Mouse (Mus musculus) cerebellum, postnatal 36 days (tissue): ENCODE measurements around the gene Slc1a2.

Source experiments
- DNase-seq, 2 experiments: peaks; one replicate each; pipeline ENCODE4 v3.0.0; 2021 to 2022; ENCODE audit warnings: mixed read lengths in 2 of 2

Gene Slc1a2

DNA sequence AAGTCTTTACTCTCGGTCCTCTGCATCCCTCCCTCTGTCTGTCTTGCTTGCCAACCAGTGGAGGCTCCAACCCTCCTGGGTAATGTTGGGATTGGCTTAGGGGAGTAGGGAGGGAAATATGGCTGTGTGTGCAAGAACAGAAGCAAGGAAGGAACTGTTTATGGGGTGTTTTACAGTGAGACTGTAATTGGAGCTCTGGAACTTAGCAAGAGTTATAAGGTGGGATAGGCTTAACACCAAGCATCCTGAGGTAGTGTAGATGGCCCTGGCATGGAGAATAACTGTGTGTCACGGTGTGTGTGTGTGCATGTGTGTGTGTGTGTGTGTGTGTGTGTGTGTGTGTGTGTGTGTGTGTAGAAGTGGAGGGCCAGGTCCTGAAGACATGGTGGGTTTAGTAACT is 55.9 kb downstream of the Slc1a2 start:
- DNase-seq: no peak

DNA sequence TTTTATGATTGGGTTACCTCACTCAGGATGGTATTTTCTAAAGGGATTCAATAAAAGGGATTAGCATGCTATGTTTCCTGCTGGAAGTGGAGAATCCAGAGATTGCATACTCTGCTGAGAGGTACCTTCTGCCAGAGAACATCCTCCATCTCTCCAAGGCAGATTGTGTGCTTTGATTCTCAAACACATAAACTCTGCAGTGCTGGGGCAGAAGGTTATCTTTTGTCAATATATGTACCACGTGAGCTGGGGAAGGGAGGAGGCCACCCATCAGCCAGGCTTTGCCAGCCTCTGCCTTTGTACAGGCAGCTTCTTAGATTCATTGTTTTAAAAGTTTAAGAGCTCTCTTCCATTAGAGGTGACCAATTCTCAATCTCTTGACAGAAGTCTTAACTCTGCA is 57.3 kb downstream of the Slc1a2 start:
- DNase-seq: no peak

DNA sequence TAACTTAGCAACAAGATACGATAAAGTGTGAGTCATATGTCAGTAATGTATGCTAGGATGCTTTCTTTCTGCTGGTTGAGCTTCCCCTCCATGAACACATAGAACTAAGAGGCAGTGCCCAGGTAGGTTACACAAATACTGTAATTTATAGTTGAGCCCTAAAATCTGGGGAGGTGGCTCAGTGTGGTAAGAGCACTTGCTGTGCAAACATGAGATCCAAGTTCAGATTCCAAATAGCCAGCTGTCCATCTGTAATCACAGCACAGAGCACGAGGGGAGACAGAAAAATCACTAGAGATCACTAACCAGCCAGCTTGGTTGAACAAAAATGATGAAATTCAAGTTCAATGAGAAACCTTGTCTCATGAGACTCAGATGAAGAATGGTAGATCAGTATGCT is 63.4 kb downstream of the Slc1a2 start:
- DNase-seq: no peak

DNA sequence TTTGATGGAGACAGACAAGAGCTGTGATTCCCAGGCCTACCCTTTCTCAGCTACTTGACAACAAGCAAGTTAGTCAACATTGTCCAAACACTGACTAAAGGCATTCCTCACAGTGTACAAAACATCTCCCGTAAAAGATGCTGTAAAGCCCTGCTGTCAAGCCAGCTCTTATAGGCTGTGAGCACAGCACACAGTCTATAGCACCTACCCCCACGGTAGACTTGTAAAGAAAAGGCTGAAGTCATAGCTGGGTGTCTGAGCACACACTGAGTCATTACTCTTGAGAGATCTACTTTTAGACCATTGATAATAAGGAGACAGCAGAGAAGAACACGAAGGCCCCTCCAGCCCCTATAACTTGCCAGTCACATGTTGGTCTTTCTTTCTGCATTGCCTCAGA is 66.6 kb downstream of the Slc1a2 start:
- DNase-seq: no peak

DNA sequence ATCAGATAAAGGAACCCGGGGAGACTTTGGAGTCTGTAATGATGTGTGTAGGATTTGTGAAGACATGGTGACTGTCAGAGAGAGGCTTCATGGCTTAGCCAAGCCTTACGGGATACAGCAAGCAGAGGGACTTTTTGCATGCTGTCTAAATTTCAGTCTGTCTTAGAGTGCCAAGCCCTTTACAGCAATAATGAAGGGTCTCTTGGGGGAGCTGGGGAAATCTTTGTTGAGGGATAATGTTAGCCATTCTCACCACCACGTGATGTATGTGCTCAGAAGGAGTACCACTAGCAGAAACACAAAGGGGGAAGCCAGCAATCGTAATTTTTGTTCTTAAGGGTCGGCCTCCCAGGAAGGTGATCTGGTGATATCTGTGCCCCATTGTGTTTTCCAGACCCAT is 71.9 kb downstream of the Slc1a2 start:
- no peak for DNase-seq

DNA sequence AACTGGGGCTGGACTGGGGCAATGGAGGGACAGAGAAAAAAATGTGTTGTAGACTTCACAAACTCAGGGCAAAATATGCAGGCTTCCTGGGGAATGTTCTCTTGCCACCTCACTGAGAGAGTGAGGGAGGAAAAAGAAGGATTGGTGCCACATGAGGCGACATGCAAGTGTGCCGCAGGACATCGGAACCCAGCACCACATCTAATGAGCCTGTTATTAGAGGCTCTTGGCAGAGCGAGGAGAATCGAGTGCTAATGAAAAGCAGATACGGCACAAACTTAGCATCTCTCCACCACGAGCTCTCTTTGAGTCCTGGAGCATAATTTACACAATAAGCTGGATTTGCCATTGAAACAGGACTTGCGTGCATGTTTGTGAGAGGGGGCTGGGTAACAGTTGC is 72.3 kb downstream of the Slc1a2 start:
- DNase-seq: no peak

DNA sequence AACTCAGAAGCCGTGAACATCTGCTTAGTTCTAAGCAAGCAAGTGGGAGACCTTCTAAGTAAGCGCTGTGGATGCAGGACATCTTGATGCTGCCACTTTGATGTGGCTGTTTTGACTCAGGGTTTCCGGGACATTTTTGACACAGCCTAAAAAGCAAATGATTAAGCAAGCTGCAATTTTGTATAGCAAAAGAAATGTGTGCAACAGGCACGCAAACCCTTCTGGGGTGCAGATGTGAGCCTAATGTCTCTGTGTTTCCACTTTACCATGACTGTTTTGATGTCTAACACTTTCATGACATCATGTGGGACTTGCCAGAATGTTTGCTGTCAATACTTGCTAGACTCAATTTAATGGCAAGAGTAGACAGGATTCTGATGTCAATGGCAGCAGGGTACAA is 74.7 kb downstream of the Slc1a2 start:
- DNase-seq: no peak

DNA sequence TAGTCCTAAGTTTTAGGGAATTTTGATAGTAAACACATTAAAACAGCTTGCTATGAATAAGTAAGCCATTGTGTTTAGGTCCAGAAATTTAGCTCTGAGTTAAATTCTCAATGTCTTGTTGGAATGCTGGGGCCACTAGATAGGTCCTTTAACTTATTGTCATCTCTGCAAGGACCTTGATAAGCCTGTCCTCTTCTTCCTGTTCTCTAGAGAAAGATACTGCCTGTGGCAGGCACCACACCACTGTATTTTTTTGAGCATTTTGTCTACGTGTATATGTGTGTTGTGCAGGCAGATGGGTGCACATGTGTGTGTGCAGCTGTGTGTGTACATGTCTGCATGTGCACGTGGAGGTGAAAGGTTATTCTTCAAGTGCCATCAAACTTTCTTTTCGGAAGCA is 75.6 kb downstream of the Slc1a2 start:
- no peak for DNase-seq

DNA sequence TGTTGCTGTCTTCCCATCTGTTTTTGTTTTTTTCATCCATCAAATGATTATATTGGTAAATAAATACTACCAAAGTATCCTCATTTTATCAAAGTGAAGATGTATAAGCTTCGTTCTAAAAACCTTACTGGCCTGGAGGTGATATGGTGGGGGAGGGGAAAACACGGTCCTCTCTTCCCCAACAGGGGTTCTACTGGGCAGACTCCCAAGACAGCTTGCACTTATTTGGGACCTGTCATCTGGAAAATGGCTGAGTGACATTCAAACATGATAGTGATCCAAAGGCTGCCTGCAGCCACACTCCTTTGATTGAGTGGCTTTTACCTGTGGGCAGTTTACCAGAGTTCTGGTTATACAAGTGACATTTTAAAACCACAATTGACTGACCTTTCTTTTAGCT is 76.6 kb downstream of the Slc1a2 start:
- DNase-seq: no peak

DNA sequence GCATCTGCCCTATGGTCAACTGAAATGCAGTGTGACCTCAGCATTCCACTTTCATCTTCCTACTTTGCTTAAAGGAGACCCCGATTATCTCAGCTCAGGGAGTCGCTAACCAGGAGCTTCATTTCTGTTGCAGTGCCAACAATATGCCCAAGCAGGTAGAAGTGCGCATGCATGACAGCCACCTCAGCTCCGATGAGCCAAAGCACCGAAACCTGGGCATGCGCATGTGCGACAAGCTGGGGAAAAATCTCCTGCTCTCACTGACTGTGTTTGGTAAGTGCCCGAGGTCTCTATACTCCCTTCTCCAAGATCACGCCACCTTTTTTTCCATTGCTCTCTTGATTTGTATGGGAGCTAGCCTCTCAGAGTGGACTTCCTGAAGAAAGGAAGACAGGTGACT is 77.4 kb downstream of the Slc1a2 start:
- peak; percentile 22 to 42 for DNase-seq

DNA sequence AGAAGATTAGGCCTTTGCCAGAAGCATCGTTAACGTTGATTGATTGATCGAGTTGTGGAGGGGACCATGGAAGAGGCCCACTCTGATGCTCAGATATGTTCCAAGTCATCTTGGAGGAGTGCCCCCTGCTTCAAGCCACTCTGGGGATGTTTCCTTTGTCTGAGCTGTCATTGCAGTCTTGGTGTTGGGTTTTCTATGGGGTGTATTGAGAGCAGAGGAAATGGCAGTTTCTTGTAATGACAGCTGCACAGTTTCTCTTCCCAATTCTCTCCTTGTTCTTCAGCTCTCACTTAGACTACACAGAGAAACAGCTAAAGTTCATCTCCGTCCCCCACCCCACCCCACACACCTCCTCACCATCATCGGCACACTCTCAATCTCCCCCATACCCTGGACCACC is 78.0 kb downstream of the Slc1a2 start:
- no peak for DNase-seq

DNA sequence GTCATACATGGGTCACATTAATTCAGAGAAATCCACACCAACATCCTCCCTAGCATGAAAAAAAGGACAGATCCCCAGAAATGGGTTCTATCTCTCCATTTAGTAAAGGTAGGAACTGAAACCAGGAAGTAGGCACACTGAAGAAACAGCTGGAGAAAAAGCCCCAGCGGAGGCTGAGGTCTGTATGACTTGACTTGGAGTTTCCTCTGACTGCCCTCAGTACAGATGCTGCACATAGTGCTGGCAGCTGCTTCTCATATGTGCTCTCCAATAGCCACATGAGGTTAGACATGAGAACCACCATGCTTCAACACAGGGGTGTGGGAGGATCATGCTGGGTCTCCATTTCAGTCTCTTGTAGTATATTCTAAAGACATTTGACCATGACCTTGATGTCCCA is 80.4 kb downstream of the Slc1a2 start:
- DNase-seq: no peak

DNA sequence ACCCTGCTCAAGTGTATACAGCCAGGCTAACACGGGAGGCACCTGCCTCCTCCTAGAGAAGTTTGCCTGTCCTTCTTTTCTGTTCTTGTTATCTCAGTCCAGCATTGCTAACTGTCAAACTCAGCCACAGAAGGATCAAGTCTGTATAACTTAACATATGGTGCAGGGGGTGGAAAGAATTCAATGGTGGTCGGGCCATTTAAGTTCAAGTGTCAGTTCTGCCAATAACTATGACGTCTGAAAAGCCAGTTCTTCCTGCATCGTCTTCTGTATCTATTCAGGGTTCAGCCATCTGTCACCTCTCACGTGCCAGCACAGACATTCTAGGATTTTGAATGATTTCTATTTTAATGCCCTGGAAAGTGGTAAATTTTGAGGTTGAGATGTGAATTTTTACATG is 84.2 kb downstream of the Slc1a2 start:
- DNase-seq: peak; percentile 20 to 49

DNA sequence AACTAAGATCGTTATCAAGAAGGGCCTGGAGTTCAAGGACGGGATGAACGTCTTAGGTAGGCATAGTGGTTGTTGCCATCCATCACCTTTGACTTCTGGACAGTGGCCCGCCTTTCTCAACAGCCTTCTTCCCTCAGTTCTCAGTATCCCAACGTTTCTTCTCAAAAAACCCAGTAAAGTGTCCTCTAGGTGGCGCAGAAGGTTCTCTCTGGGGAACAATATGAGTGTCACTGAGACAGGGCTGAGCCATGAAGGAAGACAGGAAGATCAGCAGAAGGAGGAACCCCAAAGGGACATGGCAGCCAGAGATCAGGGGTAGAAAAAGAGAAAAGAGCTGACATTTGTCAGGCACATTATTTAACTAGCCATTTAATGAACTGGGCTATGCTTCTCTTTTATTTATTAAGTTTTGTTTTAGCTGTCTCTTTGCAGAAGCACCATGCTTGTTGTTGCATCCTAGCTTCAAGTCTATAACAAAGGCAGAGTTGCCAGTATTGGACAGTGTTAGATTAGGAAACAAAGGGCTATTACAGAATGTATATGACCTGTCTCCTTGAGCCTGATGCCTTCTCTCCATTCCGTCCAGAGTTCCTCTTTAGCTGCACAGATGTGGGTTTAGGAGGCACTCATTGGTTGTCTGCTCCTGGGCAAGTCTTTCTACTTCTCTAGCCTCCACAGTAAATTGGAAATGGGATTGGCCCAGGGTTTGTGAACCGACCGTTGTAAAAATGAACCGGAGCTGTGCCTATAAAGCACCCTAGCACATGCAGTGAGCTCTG is 85.6 kb downstream of the Slc1a2 start:
- DNase-seq: peak in 1 of 2 experiments; percentile 30

DNA sequence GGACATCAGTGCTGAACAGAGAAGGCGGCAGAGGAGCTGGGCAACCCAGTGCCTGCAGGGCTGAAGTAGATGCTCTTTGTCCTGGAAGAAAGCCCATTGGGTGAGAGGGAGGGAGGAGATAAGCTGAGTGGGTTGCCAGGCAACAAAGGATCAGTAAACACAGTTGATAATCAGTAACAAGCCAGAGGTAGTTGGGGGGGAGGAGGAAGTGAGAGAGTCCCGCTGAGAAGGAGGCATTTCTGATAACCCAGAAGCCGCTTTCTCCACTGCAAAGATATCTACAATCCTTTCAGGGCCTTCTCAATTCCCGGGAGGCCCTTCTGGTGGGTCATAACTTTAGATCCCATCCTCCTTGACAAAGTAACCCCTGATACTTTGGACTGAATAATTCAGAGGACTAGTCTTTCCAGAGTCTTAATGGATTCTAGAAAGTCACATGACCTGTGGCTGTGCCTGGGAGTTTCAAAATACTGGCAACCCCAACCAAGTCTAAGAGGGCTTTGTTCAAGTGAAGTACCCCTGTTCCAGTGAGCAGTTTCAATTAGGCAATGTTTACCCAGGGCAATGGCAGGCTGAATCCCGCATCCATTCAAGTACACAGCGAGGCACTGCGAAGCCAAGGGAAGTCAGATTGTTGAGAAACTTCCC is 86.9 kb downstream of the Slc1a2 start:
- no peak for DNase-seq

DNA sequence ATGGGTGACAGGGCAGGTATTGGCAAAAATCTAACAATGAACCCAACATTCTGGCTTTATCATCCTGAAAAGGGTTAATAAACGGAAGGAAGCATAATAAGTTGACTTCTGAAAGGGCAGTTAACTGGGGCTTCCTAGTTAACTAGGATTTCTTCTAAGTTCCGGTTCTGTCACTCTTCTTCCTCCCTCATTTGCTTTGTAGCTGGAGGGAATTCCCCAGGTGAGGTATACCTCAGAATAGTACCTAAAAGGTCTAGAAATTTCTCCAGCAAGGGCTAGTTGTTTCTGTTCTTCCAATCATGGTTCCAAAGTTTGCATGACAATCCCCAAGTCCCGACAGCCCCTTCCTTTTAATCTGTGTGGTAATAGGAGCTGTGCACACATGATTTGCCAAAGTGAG is 89.3 kb downstream of the Slc1a2 start:
- no peak for DNase-seq

DNA sequence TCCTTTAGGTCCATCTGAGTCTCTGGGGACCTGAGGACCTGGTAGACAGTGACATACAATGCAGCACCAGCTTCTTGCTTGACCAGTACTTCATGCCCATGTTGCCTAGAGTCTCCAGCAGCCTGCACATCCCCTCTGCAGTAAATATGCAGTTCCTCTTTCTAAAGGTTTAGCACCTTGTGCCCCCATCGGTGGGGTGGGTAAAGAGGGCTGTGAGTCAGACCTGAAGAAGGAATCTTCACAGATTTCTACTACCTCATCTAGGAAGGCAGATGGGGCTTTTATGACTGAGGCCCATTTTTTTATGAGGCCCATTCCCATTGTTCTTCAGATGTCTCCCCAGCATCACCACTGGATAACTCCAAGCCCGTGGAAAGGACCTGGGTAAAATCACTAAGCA is 91.5 kb downstream of the Slc1a2 start:
- no peak for DNase-seq

DNA sequence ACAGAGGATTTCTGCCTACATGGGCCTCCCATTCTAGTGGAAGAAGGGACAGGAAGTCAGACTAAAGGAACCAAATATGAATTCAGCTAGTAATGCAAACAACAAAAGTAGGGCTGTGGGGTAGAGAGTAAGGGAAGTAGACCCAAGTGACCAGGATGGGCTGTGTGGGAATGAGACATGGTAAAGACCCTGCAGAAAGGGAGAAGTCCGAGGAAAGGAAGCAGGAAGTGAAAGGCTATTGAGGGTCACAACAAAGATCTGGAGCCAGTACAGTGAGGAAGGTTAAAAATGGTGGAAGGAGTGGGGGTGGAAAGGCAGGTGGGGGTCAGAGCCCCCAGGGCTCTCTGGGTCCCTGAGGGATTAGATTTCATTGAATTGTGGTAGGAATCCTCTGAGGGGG is 93.4 kb downstream of the Slc1a2 start:
- no peak for DNase-seq

DNA sequence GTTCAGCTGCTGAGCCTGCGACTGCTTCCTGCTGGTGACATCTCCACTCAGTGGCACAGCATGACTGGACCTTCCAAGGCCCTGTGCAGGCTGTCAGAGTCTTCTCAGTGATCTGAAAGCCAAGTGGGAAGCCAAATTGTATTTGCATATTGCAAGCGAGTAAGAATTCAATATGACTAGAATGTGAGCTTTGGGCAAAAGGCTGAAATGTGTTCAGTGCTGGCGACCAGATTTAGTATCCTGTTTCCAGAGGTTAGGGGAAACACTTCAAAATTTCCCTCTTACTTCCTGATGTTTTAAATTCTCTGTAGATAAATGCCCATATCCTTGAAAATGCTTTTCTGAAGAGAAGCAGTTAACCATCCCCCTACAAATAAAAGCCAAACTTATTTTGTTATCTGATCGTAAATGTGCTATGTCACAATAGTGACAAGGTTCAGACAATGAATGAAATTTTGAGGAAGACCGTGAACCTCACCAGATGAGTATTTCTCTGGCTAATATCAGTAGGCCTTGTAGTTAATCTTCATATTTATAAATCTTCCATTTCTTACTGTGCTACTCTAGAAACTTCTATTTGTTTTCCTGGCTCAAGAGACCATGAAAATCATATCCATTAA is 98.9 kb downstream of the Slc1a2 start:
- DNase-seq: no peak

DNA sequence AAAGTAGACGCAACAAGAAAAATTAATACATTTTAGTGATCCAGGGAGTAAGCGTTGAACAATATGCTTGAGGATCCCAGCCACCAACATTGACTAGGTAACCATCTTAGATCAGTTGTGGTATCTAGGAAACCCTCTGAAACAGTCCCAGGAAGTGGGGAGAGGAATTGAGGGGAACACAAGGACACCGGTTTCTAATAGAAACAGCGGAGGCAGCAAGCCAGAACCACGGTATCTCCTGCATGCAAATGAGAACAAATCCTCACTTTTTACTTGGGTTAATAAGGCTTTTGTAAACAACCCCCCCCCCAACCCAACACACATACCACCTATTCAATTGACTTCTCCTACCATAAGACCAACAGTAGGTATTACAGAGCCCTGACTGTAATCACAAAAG is 101.0 kb downstream of the Slc1a2 start:
- DNase-seq: no peak

DNA sequence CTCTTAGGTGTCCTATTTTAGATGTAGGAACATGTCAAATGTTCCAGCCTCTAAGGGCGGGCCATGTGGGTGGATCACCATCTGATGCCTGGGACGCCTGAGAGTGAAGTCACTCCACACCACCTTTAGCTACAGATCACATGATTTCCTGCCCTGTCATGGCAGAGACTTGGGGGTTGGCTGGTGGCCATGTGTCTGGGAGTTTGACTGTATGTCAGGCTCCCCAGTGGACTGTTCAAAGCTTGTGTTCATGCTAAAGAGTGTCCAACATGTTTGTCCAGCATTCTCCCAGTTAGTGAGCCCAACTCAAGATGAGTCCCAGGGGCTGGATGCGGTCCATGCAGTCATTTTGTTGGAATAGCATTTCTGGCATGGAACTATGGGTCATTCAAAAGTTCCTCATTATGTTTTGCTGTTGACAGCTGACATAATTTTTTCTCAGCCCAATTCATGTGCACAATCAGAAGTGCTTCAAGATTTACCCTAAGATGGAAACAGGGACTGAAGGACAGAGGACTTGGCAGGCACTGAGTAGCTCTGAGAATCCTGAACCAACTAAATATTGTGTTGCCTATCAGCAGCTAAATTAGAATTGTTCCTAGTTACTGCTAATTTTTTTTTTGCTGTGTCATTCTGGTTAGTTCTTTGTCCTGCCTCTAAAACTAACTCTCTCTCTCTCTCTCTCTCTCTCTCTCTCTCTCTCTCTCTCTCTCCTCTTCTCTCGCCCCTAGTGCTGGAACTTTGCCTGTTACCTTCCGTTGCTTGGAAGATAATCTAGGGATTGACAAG is 102.0 kb downstream of the Slc1a2 start:
- peak in 1 of 2 experiments; percentile 19 for DNase-seq

DNA sequence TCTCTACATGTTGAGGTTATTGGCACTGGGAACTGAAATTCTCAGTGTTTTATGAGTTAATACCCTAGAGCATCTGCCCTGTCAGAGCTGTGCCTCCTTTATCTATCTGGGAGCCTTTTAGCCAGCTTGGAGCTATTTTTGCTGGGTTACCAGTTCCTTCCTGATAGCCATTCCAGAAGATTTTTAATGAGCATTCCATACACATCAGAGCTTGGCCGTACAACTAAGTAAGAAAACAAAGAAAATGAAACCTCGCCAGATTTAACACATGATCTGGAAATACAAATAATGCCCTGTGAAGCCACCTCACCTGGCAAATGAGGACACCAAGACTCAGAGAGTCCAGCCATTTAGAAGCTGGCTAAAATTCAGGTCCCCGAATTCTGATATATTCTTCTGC is 104.7 kb downstream of the Slc1a2 start:
- DNase-seq: no peak

DNA sequence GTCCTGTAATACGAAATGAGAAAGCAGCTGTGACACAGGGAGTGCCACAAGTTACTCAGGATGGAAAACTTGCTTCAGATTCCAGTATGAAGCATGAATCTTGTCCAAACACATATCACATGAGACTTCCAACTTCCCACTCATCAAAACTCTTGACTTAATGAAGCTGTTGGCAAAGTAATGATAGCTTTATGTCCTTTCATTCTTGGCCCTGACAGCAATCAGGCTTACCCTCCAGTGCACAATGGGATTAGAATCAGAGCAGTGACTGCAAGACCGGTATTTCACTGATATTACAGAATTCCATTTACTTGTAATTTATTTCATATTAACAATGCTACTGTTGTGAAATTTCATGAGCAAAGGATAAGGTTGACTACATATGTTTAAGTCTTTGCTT is 105.5 kb downstream of the Slc1a2 start:
- DNase-seq: no peak
